Mouse (Mus musculus) cortical plate, adult 2 months (tissue): ENCODE results near the gene Top1.

Source experiments
- CTCF ChIP-seq: fragments of 200-500 bp; IDR thresholded peaks from 2 replicates; pipeline ENCODE4 v1.5.1; 2011; ENCODE audit warnings: mild to moderate bottlenecking, control low read depth, low read length; ENCODE audit not compliant: insufficient read depth; ENCODE audit errors: extremely low read depth
- POLR2A ChIP-seq: fragments of 200-500 bp; IDR thresholded peaks from 2 replicates; pipeline ENCODE4 v1.6.1; 2011; ENCODE audit warnings: mild to moderate bottlenecking, low read length, control low read depth; ENCODE audit not compliant: insufficient read depth; ENCODE audit errors: extremely low read depth

DNA sequence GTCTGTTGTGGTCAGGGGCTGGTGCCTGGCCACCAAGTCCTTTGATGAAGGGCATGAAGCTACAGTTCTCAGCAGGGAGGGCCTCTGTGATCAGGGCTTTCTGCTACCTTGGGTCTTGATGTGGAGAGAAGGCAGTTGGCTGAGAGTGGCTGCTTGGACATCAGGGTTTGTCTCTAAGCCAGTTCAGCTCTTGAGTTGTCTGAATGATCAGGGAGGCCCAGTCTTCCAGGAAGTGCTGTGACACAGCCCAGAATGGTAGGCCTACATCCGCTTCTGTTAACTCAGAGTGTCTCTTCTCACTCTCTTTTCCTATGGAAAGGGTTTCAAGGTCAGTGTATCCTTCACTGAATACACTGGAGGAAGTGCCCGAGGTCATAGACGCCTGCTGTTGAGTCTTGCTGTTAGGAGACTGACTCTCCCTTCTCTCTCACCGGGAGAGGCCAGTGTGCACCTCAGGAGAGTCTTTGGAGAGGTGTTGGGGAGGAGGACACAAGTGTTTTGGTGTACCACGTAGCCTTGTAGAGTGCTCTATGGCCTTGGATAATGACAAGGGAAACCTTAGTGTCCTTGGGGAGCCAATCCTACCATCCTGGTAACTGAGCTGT, 90.1 kb downstream of the Top1 start:
- TF ChIP-seq CTCF (no peak), POLR2A (no peak)
